Mouse (Mus musculus) heart, adult 18-20 months (tissue): Measurements from ENCODE around the gene Cd300e. TPM values are rescaled to one million over a fixed set of nuclear protein-coding genes. Genes with fewer than 3 reads are reported as not detected.

Experiments used
- DNase-seq, 2 experiments: peaks; one replicate each; pipeline ENCODE4 v3.0.0; 2021 to 2022; ENCODE audit warnings: mixed read lengths in 1 of 2
- long read RNA-seq, 2 experiments: library from polyadenylated mRNA; stranded (forward); transcript quantifications; one replicate each; pipeline ENCODE4 v2.0.0; 2021
- total RNA-seq, 2 experiments: library from RNA; stranded (reverse); gene quantifications; 2 replicates each; pipeline ENCODE4 v1.2.3; 2021

Cd300e gene
- under 1 TPM; 0.25 to 0.39 TPM for total RNA-seq
- long read RNA-seq, experiment 1: 0 reads
- long read RNA-seq, experiment 2, partial matches to known transcripts: 0 of 1 reads
- long read RNA-seq, experiment 2, other reads (novel, unspliced or antisense): 1 of 1 reads

- no peak for DNase-seq
Measured at GRCm38 (mm10) chr11:115062077-115062476, at the start of gene Cd300e. Cd300e (minus strand) TSS chr11:115062177.

- DNase-seq: no peak
Measured at GRCm38 (mm10) chr11:115110271-115110670, 48.3 kb upstream of the Cd300e start.

- no peak for DNase-seq
Measured at GRCm38 (mm10) chr11:115108176-115108575, 46.2 kb upstream of the Cd300e start.

GRCm38 (mm10) chr11:115107403-115107916, 45.5 kb upstream of the Cd300e start:
- DNase-seq: no peak

- DNase-seq: no peak
Measured at GRCm38 (mm10) chr11:115106638-115107037, 44.7 kb upstream of the Cd300e start.

GRCm38 (mm10) chr11:115104769-115105563, 43.0 kb upstream of the Cd300e start:
- no peak for DNase-seq

- no peak for DNase-seq
Measured at GRCm38 (mm10) chr11:115103470-115104413, 41.8 kb upstream of the Cd300e start.

- no peak for DNase-seq
Measured at GRCm38 (mm10) chr11:115102116-115102515, 40.1 kb upstream of the Cd300e start.

GRCm38 (mm10) chr11:115101615-115102051, 39.7 kb upstream of the Cd300e start:
- DNase-seq: no peak

- no peak for DNase-seq
Measured at GRCm38 (mm10) chr11:115100741-115101140, 38.8 kb upstream of the Cd300e start.

GRCm38 (mm10) chr11:115100032-115100621, 38.1 kb upstream of the Cd300e start:
- no peak for DNase-seq

GRCm38 (mm10) chr11:115099241-115099840, 37.4 kb upstream of the Cd300e start:
- DNase-seq: no peak

GRCm38 (mm10) chr11:115098203-115098932, 36.4 kb upstream of the Cd300e start:
- peak in 1 of 2 experiments; percentile 29 for DNase-seq

- no peak for DNase-seq
Measured at GRCm38 (mm10) chr11:115092140-115092539, 30.2 kb upstream of the Cd300e start.

- DNase-seq: no peak
Measured at GRCm38 (mm10) chr11:115091362-115091901, 29.5 kb upstream of the Cd300e start, which contains the start of gene Rab37. Rab37 (plus strand) TSS chr11:115091431.

GRCm38 (mm10) chr11:115089853-115090252, 27.9 kb upstream of the Cd300e start:
- no peak for DNase-seq

GRCm38 (mm10) chr11:115086213-115086612, 24.2 kb upstream of the Cd300e start:
- no peak for DNase-seq

GRCm38 (mm10) chr11:115085064-115085463, 23.1 kb upstream of the Cd300e start:
- no peak for DNase-seq

- DNase-seq: no peak
Measured at GRCm38 (mm10) chr11:115084595-115084994, 22.6 kb upstream of the Cd300e start.

- DNase-seq: peak; percentile 54 to 87
Measured at GRCm38 (mm10) chr11:115083376-115084139, 21.6 kb upstream of the Cd300e start.
